Mouse (Mus musculus) layer of hippocampus, adult 18-20 months (tissue): ENCODE results near the gene Rnf227. TPM values are rescaled to one million over a fixed set of nuclear protein-coding genes. Genes with fewer than 3 reads are reported as not detected.
A peak's percentile ranks its signal among the peaks of the same experiment; 100 is the strongest.

ENCODE experiments used
- DNase-seq, 2 experiments: peaks; one replicate each; pipeline ENCODE4 v3.0.0; 2022; ENCODE audit warnings: low spot score in 2 of 2
- total RNA-seq, 2 experiments: library from RNA; stranded (reverse); gene quantifications; 2 replicates each; pipeline ENCODE4 v1.2.3; 2021

Gene Rnf227
- total RNA-seq, 2 experiments from 2014 or later: 124 to 132 TPM

- no peak for DNase-seq
Observed at GRCm38 (mm10) chr11:69369990-69370816, 29.9 kb downstream of the Rnf227 start.

GRCm38 (mm10) chr11:69370817-69371215 is 30.6 kb downstream of the Rnf227 start:
- DNase-seq: no peak

- DNase-seq: no peak
Observed at GRCm38 (mm10) chr11:69371601-69372000, 31.3 kb downstream of the Rnf227 start.

DNA sequence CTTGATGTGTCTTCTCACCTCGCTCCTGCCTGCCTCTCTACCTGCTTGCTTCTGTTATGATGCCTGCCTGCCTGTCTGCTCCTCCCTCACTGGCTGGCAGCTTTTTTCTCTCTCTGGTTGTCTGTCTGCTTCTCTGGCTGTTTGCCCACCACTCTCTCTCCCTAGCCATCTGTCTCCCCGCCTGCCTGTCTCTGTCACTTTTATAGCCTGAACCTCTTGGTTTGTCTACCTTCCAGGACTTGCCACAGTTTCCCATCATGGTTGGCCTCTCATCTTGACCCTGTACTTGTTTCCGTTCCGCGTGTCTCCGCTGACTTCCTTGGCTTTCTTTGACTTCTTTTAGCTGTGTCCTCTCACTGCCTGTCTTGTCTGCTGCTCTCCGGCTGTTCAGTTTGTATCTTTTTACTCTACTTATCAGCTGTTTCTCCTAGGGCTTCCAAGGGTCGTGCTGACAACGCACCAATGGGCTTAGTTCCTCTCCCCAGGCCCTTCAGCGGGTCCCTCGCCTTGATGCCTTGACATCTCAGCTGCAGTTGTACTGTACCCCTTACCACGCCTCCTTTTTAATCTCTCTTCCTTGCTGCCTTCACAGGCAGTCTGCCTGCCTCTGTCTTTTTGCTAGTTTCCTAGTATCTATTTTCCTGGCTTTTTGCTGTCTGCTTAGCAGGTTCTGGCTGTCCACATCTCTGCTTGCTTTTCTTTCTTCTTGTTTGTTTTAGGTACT is 32.0 kb downstream of the Rnf227 start:
- peak; percentile 86 to 95 for DNase-seq

- DNase-seq: no peak
Observed at GRCm38 (mm10) chr11:69372780-69373170, 32.5 kb downstream of the Rnf227 start.

DNA sequence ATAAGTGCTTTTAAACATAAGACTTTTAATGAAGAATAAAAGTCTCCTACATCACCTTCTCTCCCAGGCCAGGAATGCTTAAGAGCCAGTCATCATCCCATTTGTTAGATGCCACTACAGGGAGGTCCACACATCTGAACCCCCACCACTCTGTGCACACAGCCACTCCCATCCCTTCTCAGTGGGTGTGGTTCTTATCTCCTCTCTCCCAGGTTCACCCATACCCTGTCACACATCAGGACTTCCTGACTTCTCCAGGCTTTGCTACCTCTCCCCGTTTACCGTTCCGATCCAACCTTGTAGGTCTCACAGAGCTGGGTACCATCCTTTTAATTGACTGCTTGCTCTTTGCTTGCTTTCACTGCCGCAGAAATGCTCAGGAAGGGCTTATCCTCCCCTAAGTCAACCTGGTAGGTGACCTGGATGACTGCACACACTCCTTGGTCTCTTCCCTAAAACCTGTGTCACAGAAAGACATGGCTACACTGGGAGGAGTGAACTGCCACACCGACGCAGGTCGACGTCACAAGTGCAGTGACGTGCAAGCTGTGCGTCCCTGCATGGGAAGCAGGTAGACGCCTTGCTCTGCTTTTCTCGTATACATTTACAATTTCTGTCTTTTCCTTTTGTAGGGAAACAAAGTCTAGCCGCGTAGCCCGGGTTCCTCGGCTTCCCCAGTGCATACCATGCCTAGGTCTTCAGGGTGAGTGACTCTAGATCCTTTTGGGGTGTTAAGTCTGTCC is 33.1 kb downstream of the Rnf227 start:
- DNase-seq: no peak

DNA sequence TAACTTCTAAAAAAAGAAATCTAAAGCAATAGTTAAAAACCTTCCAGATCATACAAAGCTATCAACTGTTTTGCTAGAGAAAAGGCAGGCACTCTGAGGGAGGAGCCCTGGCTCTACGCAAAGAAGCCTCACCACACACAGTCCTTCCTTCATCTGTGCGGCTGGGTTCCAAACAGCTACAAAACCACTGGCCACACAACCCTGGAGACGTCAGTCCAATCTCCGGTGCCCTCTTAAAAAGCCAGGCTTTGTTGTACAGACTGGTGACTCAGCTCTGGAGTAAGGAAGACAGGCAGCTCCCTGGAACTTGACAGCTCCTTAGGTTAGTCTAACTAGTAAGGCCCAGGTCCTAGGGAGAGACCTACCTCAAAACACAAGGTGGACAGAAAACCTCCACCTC is 35.4 kb downstream of the Rnf227 start:
- no peak for DNase-seq

GRCm38 (mm10) chr11:69377766-69378165 is 37.5 kb downstream of the Rnf227 start:
- DNase-seq: no peak

GRCm38 (mm10) chr11:69379600-69379999 is 39.3 kb downstream of the Rnf227 start:
- DNase-seq: no peak

DNA sequence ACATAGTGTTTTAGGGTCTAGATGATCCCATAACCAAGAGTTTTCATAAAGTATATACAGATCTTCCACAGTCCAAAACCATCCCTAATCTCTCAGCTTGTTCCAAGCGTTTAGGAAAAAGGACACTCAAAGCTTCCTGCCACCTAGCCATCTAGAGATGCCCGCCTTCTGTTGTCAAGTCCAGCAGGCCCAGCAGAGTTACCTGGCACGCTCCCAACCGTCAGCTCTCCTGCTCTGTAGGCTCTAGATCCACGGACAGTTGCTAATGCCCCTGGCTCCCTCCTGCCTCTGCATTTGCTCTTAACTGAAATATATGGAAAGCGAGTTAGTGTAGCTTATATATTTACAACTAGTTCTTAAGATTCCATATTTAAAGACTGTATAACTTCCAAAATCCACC is 41.1 kb downstream of the Rnf227 start:
- DNase-seq: no peak

GRCm38 (mm10) chr11:69382478-69383105 is 42.3 kb downstream of the Rnf227 start:
- no peak for DNase-seq

GRCm38 (mm10) chr11:69384979-69385378 is 44.7 kb downstream of the Rnf227 start:
- no peak for DNase-seq

GRCm38 (mm10) chr11:69386758-69387157 is 46.5 kb downstream of the Rnf227 start:
- no peak for DNase-seq

DNA sequence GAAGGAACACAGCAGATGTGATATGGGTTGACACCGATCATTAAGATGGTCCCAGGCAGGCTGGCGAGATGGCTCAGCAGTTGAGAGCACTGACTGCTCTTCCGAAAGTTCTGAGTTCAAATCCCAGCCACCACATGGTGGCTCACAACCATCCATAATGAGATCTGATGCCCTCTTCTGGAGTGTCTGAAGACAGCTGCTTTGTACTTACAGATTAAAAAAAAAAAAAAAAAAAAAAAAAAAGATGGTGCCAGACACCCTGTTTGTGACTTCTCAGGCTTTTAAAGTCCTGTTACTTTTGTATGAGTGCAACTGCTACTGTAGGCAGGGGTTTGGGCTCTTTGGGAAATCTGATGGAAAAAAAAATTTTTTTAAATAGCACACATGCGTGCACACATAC is 48.4 kb downstream of the Rnf227 start:
- no peak for DNase-seq

GRCm38 (mm10) chr11:69389531-69390399 is 49.5 kb downstream of the Rnf227 start:
- peak in 1 of 2 experiments; percentile 65 for DNase-seq

DNA sequence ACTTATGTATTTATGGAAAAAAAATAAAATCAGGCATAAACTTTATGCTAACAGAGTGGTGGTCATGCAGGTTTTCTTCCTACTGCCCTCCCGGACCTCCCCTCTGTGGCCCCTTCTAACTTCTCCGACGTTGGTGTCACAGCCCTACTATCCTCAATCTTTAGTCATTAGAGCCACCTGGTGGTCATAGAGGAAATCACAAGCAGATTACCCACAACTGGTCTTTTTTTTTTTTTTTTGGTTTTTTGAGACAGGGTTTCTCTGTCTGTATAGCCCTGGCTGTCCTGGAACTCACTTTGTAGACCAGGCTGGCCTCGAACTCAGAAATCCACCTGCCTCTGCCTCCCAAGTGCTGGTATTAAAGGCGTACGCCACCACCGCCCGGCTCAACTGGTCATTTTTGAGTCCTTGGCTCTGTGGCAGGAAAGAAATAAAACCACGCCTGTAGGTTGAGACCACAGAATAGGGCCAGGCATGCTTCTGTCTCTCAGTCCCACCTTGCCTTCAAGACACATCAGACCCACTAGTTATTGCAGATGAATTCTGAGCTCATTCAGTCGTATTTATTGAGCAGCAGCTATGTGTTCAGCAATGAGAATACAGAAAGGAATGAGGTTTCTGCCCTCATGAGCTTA is 50.3 kb downstream of the Rnf227 start:
- DNase-seq: peak in 1 of 2 experiments; percentile 90
